Comparison of ENCODE assay signal across 31 mouse cellular contexts in the genomic region with DNA sequence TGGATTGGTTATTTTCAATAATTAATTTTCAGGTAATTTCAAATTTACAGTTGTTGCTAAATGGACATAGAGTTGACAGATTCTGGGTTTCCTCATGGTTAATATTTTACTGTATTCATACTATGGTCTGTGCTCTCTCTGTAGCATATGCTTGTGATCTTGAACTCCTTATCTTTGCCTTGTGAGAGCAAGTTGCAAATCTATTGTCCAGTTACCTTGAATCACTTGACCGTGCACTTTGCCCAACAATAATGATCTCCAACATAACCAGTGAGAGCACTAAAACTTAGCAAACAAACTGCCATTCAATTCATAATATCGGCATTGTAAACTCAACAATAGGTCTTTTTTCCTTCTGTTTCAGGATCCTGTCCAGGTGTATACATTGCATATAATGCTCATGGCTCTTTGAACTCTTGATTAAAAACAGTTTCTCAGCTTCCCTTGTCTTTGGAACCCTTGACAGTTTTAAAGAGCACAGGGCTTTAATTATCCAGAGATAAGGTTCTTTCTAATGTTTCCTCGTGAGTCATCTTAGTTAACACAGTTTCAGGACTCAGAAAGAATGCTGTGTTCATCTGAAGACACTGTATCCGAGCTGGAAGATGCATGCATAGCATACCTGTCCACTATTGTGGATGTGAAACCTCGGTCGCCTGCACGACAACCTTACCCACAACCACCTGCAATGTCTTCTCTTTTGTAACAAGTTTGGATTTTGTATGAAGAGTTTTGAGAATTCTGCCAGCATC. TPM values are rescaled to one million over a fixed set of nuclear protein-coding genes. Genes with fewer than 3 reads are reported as not detected.
DNase-seq lines count a peak whose midpoint lies in the region; ATAC-seq and TF ChIP-seq lines count a peak whose summit lies in the region.
"Had no signal": no experiment of that assay in that cellular context is flagged by ENCODE, and none has a peak within 500 bp of the region (broad histone marks: within the 10 kb centered on the region; RNA-seq: fewer than 3 reads in every experiment).

No protein-coding gene starts in this region.

- no peak for TF ChIP-seq EP300 in stomach, postnatal 0 days (optimal IDR thresholded peaks at IDR 0.05)

- intact Hi-C loops in heart, postnatal 25 days (cut with DNase I), result no loop called here

- peaks cover 45% of the 10 kb centered on the region for H3K4me1 ChIP-seq in heart, embryonic 13.5 days
- H3K4me1 ChIP-seq in midbrain, embryonic 11.5 days (ENCODE audit: control insufficient read depth, insufficient read depth, low read length), result no peaks in the 10 kb centered on the region
- H3K4me1 ChIP-seq in midbrain, embryonic 10.5 days, result no peaks in the 10 kb centered on the region
- peaks cover 15% of the 10 kb centered on the region for H3K4me1 ChIP-seq in intestine, postnatal 0 days (replicated peaks; ENCODE audit: control insufficient read depth, insufficient read depth, low read length)
- H3K4me1 ChIP-seq in stomach, postnatal 0 days (replicated peaks; ENCODE audit: control insufficient read depth, insufficient read depth), result no peaks in the 10 kb centered on the region
- H3K4me1 ChIP-seq in kidney, adult 2 months (ENCODE audit: control insufficient read depth, insufficient read depth, low read length), result 0 out of 2 replicates have a peak, but pooled peaks cover 8% of the 10 kb centered on the region
- H3K4me1 ChIP-seq: embryonic facial prominence, embryonic 12.5 days; hindbrain, embryonic 12.5 days; midbrain, embryonic 12.5 days had no signal

- no peaks in the 10 kb centered on the region for H3K27me3 ChIP-seq in heart, embryonic 13.5 days (replicated peaks)
- no peaks in the 10 kb centered on the region for H3K27me3 ChIP-seq in midbrain, embryonic 11.5 days (ENCODE audit: control insufficient read depth, insufficient read depth, low read length)
- no peaks in the 10 kb centered on the region for H3K27me3 ChIP-seq in midbrain, embryonic 10.5 days (ENCODE audit: low read depth, poor library complexity, severe bottlenecking)
- no peaks in the 10 kb centered on the region for H3K27me3 ChIP-seq in intestine, postnatal 0 days (replicated peaks; ENCODE audit: control insufficient read depth, insufficient read depth, low read length)
- no peaks in the 10 kb centered on the region for H3K27me3 ChIP-seq in stomach, postnatal 0 days (ENCODE audit: control insufficient read depth, insufficient read depth, low read length)
- H3K27me3 ChIP-seq in kidney, adult 2 months (replicated peaks; ENCODE audit: control insufficient read depth, insufficient read depth, low read length), result no peaks in the 10 kb centered on the region
- H3K27me3 ChIP-seq: embryonic facial prominence, embryonic 12.5 days; forebrain, embryonic 15.5 days; hindbrain, embryonic 12.5 days; limb, embryonic 15.5 days; midbrain, embryonic 12.5 days; neural tube, embryonic 13.5 days had no signal

- DNase-seq in heart, postnatal 25 days (ENCODE audit: low spot score), result no peak
- peak; percentile 66 for DNase-seq in midbrain, embryonic 11.5 days (ENCODE audit: low spot score, missing footprints)
- DNase-seq in midbrain, embryonic 10.5 days (ENCODE audit: low spot score), result no peak
- no peak for DNase-seq in stomach, postnatal 0 days (ENCODE audit: low spot score)
- DNase-seq in kidney, adult 2 months, result no peak
- DNase-seq: adrenal gland, postnatal 14 days; cerebellum, adult 11-12 months; cerebellum, adult 9-11 months; embryo, embryonic 11 days; gastrocnemius, adult 2 months; gastrocnemius, postnatal 36 days; heart, postnatal 10 days; kidney, adult 8-10 months; layer of hippocampus, adult 9-11 months; lung, embryonic 14.5 days; lung, postnatal 14 days; thymus, adult 2 months; thymus, postnatal 36 days had no signal

- H3K9me3 ChIP-seq in heart, embryonic 13.5 days, result no peaks in the 10 kb centered on the region
- no peaks in the 10 kb centered on the region for H3K9me3 ChIP-seq in midbrain, embryonic 11.5 days (ENCODE audit: control insufficient read depth, low read length)
- no peaks in the 10 kb centered on the region for H3K9me3 ChIP-seq in midbrain, embryonic 10.5 days (replicated peaks)
- no peaks in the 10 kb centered on the region for H3K9me3 ChIP-seq in intestine, postnatal 0 days (ENCODE audit: control insufficient read depth)
- H3K9me3 ChIP-seq in stomach, postnatal 0 days (ENCODE audit: control insufficient read depth, low read length), result no peaks in the 10 kb centered on the region
- H3K9me3 ChIP-seq: embryonic facial prominence, embryonic 12.5 days; forebrain, embryonic 15.5 days; hindbrain, embryonic 12.5 days; limb, embryonic 10.5 days; limb, embryonic 15.5 days; midbrain, embryonic 12.5 days; neural tube, embryonic 13.5 days had no signal

- peak overlapping the region; percentile 84; the same call in 1 of the 2 replicates for H3K27ac ChIP-seq in heart, embryonic 13.5 days (replicated peaks)
- no peak overlapping the region for H3K27ac ChIP-seq in midbrain, embryonic 11.5 days (ENCODE audit: low read depth, low read length)
- H3K27ac ChIP-seq in midbrain, embryonic 10.5 days (replicated peaks), result no peak overlapping the region
- H3K27ac ChIP-seq in intestine, postnatal 0 days (ENCODE audit: low read depth, low read length), result peak overlapping the region; percentile 83
- H3K27ac ChIP-seq in stomach, postnatal 0 days (replicated peaks), result peak overlapping the region; percentile 63; the same call in 1 of the 2 replicates
- no peak overlapping the region for H3K27ac ChIP-seq in kidney, adult 2 months (ENCODE audit: insufficient read depth, low read depth, low read length)
- H3K27ac ChIP-seq: embryonic facial prominence, embryonic 12.5 days; forebrain, embryonic 15.5 days; gastrocnemius, adult 2 months; hindbrain, embryonic 12.5 days; kidney, postnatal 0 days; limb, embryonic 10.5 days; limb, embryonic 15.5 days; liver, embryonic 14.5 days; midbrain, embryonic 12.5 days; neural tube, embryonic 13.5 days had no signal

- no peak overlapping the region for H3K9ac ChIP-seq in heart, embryonic 13.5 days
- no peak overlapping the region for H3K9ac ChIP-seq in midbrain, embryonic 11.5 days (ENCODE audit: low read length)
- no peak overlapping the region for H3K9ac ChIP-seq in intestine, postnatal 0 days (ENCODE audit: low read depth, low read length)
- no peak overlapping the region for H3K9ac ChIP-seq in stomach, postnatal 0 days (ENCODE audit: low read length)
- H3K9ac ChIP-seq: embryonic facial prominence, embryonic 12.5 days; forebrain, embryonic 15.5 days; hindbrain, embryonic 12.5 days; limb, embryonic 15.5 days; liver, embryonic 14.5 days; lung, embryonic 14.5 days; midbrain, embryonic 12.5 days; neural tube, embryonic 13.5 days had no signal

- no peak overlapping the region for H3K4me2 ChIP-seq in heart, embryonic 13.5 days
- H3K4me2 ChIP-seq in midbrain, embryonic 11.5 days, result no peak overlapping the region
- peak overlapping the region; percentile 51 for H3K4me2 ChIP-seq in intestine, postnatal 0 days (replicated peaks; ENCODE audit: low read depth)
- 0 out of 2 replicates have a peak overlapping the region, but pooled peaks have one; percentile 23 for H3K4me2 ChIP-seq in stomach, postnatal 0 days (replicated peaks; ENCODE audit: low read depth)
- H3K4me2 ChIP-seq: embryonic facial prominence, embryonic 12.5 days; forebrain, embryonic 15.5 days; hindbrain, embryonic 12.5 days; limb, embryonic 15.5 days; lung, embryonic 14.5 days; midbrain, embryonic 12.5 days; neural tube, embryonic 13.5 days had no signal

- H3K4me3 ChIP-seq in heart, embryonic 13.5 days, result no peak overlapping the region
- H3K4me3 ChIP-seq in midbrain, embryonic 11.5 days (ENCODE audit: low read depth, low read length), result no peak overlapping the region
- no peak overlapping the region for H3K4me3 ChIP-seq in midbrain, embryonic 10.5 days
- H3K4me3 ChIP-seq in intestine, postnatal 0 days (ENCODE audit: low read depth, low read length), result no peak overlapping the region
- no peak overlapping the region for H3K4me3 ChIP-seq in stomach, postnatal 0 days (ENCODE audit: low read depth, low read length)
- H3K4me3 ChIP-seq in kidney, adult 2 months (ENCODE audit: insufficient read depth, low read depth, low read length), result no peak overlapping the region
- H3K4me3 ChIP-seq: embryonic facial prominence, embryonic 12.5 days; forebrain, embryonic 15.5 days; gastrocnemius, adult 2 months; hindbrain, embryonic 12.5 days; limb, embryonic 10.5 days; limb, embryonic 15.5 days; midbrain, embryonic 12.5 days; myocyte; neural tube, embryonic 13.5 days had no signal

- no peak for ATAC-seq in heart, embryonic 13.5 days (ENCODE audit: extremely low read depth, insufficient number of reproducible peaks, low FRiP score, low TSS enrichment)
- no peak for ATAC-seq in midbrain, embryonic 11.5 days (ENCODE audit: low FRiP score)
- ATAC-seq in intestine, postnatal 0 days, result peak; percentile 91
- ATAC-seq in stomach, postnatal 0 days (ENCODE audit: low FRiP score, low TSS enrichment), result peak; percentile 57; the same call in 1 of the 2 replicates
- ATAC-seq: CD4-positive, CD25-positive, alpha-beta regulatory T cell, adult 4 months; forebrain, embryonic 15.5 days had no signal

- no peak for TF ChIP-seq POLR2A in kidney, adult 2 months (IDR thresholded peaks at IDR 0.05; ENCODE audit: low read depth, low read length)

- H3K36me3 ChIP-seq in heart, embryonic 13.5 days, result no peaks in the 10 kb centered on the region
- H3K36me3 ChIP-seq in midbrain, embryonic 11.5 days (ENCODE audit: control insufficient read depth, insufficient read depth, low read length), result no peaks in the 10 kb centered on the region
- no peaks in the 10 kb centered on the region for H3K36me3 ChIP-seq in midbrain, embryonic 10.5 days
- no peaks in the 10 kb centered on the region for H3K36me3 ChIP-seq in intestine, postnatal 0 days (ENCODE audit: control insufficient read depth, insufficient read depth)
- H3K36me3 ChIP-seq in stomach, postnatal 0 days (ENCODE audit: control insufficient read depth, insufficient read depth, low read length), result no peaks in the 10 kb centered on the region
- no peaks in the 10 kb centered on the region for H3K36me3 ChIP-seq in kidney, adult 2 months (ENCODE audit: control insufficient read depth, insufficient read depth, low read length)
- H3K36me3 ChIP-seq: embryonic facial prominence, embryonic 12.5 days; forebrain, embryonic 15.5 days; hindbrain, embryonic 12.5 days; limb, embryonic 10.5 days; limb, embryonic 15.5 days; midbrain, embryonic 12.5 days; neural tube, embryonic 13.5 days had no signal

- 66% methylated on average over 7 of the region's 7 CpGs for WGBS in heart, embryonic 13.5 days
- WGBS in midbrain, embryonic 11.5 days, result 92% methylated on average over 7 of the region's 7 CpGs
- WGBS in midbrain, embryonic 10.5 days, result 90% methylated on average over 7 of the region's 7 CpGs
- 32% methylated on average over 7 of the region's 7 CpGs for WGBS in intestine, postnatal 0 days
- 51% methylated on average over 7 of the region's 7 CpGs for WGBS in stomach, postnatal 0 days
- WGBS in kidney, adult 2 months, result 86% methylated on average over 7 of the region's 7 CpGs

- no peak for TF ChIP-seq CTCF in intestine, postnatal 0 days (IDR thresholded peaks at IDR 0.05; ENCODE audit: low read depth)
- TF ChIP-seq CTCF in stomach, postnatal 0 days (IDR thresholded peaks at IDR 0.05; ENCODE audit: low read depth), result no peak
- TF ChIP-seq CTCF in kidney, adult 2 months (conservative IDR thresholded peaks at IDR 0.05; ENCODE audit: insufficient read depth, insufficient read length, low read depth, low read length), result no peak

RNA-seq across cellular contexts. Expression of a gene that starts 38.7 kb away (rescaled TPM):
- 18.9 and 21.6 TPM in 2 replicates for polyA plus RNA-seq in heart, embryonic 13.5 days (2015; fragmentation: Nextera tagmentation; extraction: Ambion mirVana)
- total RNA-seq in heart, postnatal 25 days (2021), result 1 to 10 TPM; 8.8 to 9.6 TPM
- 32.1 and 34.0 TPM in 2 replicates for polyA plus RNA-seq in midbrain, embryonic 11.5 days (2014; fragmentation: Nextera tagmentation; extraction: Ambion mirVana)
- polyA plus RNA-seq in midbrain, embryonic 10.5 days (2016; fragmentation: Nextera tagmentation; extraction: Ambion mirVana), result 18.7 and 21.5 TPM in 2 replicates
- polyA plus RNA-seq in intestine, postnatal 0 days (2015; fragmentation: Nextera tagmentation; extraction: Ambion mirVana), result 21.5 and 21.8 TPM in 2 replicates
- 8.0 and 8.6 TPM in 2 replicates for polyA plus RNA-seq in stomach, postnatal 0 days (2015; fragmentation: Nextera tagmentation; extraction: Ambion mirVana)
- polyA plus RNA-seq in kidney, adult 2 months (2012; rRNA removed), result 11.1 and 12.1 TPM in 2 replicates

Comparison
In these comparisons a context has a peak if more than half of its experiments do, and no peak if none do; other contexts are left out.
1. ATAC-seq: peak in intestine, postnatal 0 days (single experiment) and stomach, postnatal 0 days (single experiment); none in heart, embryonic 13.5 days (single experiment) and midbrain, embryonic 11.5 days (single experiment).
2. H3K27ac ChIP-seq: peak in heart, embryonic 13.5 days (single experiment), intestine, postnatal 0 days (single experiment) and stomach, postnatal 0 days (single experiment); none in midbrain, embryonic 11.5 days (single experiment), midbrain, embryonic 10.5 days (single experiment) and kidney, adult 2 months (single experiment).
3. H3K4me2 ChIP-seq: peak in intestine, postnatal 0 days (single experiment) and stomach, postnatal 0 days (single experiment); none in heart, embryonic 13.5 days (single experiment) and midbrain, embryonic 11.5 days (single experiment).